Mouse (Mus musculus) macrophage (primary cell): ENCODE measurements around the gene Elane. TPM values are rescaled to one million over a fixed set of nuclear protein-coding genes. Genes with fewer than 3 reads are reported as not detected.

Source experiments
- H3K27ac ChIP-seq: fragments of 350-480 bp; formaldehyde crosslinking; 2 replicates; pipeline ENCODE4 v1.9.0; 2021
- H3K36me3 ChIP-seq: fragments of 350-480 bp; formaldehyde crosslinking; 2 replicates; pipeline ENCODE4 v1.9.0; 2021; ENCODE audit errors: inconsistent target
- H3K4me3 ChIP-seq: fragments of 350-480 bp; formaldehyde crosslinking; 2 replicates; pipeline ENCODE4 v1.9.0; 2021; ENCODE audit errors: inconsistent target
- H3K79me2 ChIP-seq: fragments of 350-480 bp; formaldehyde crosslinking; 2 replicates; pipeline ENCODE4 v1.9.0; 2021; ENCODE audit errors: inconsistent target
- WGBS: methylation state at CpG from one replicate; pipeline ENCODE4 v1.1.7; 2026; ENCODE audit warnings: inconsistent platforms; ENCODE audit not compliant: missing documents; 5-methylcytosine and 5-hydroxymethylcytosine counted together
- polyA plus RNA-seq: library from polyadenylated mRNA; stranded (reverse); fragments of 250-400 nt; gene quantifications from 3 replicates; pipeline ENCODE4 v1.2.4, GENCODE M21; 2018; ENCODE audit warnings: inconsistent platforms

The Elane gene
- polyA plus RNA-seq, 1 experiment from 2014 or later = 0.89 TPM

DNA sequence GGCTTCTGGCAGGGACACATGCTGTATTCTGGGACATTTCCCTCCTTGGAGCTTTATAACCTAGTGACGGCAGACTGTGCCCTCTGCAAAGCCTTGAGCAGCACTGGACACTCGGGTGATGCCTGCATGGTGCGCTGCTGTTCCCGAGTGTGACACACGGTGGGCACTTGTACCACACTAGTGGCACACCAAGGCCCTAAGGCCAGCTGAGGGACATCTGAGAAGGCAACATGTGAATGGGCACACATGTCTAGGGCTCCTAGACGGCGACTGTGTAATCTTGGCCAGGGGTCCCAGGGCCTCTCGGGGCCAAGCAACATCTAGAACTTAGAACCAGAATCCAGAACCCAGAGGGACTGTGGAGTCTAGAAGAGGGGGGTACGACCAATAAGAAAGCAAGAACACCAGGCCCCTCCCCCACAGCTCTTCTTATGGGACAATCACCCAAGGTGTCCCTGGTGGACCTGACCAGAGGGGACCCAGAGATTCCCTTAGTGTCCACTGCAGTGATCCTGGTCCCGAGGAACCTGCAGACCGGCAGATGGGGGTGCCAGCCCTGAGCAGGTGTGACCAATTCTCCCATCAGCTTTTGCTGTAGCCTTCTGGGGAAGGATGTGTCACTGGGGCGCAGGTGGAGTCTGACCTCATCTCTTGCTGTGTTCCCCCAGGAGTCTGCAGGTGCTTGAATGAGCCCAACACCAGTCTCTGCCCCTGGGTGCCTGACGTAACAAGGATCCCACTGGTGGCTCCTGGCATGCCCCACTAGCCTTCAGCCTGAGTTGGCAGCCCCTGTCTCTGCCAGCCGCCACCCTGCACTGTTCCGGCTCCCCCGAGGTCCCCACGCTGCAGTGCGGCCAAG is 44.1 kb downstream of the Elane start:
- 87% methylated on average over 18 of the region's 18 CpGs for WGBS
- H3K36me3 ChIP-seq = peaks cover 11% of the 10 kb centered on the region; the same call in 1 of the 2 replicates
- peaks cover 83% of the 10 kb centered on the region for H3K79me2 ChIP-seq
- H3K4me3 ChIP-seq = no peak overlapping the region
- H3K27ac ChIP-seq = no peak overlapping the region

- WGBS = 91% methylated on average over 16 of the region's 16 CpGs
- H3K4me3 ChIP-seq = no peak overlapping the region
- H3K79me2 ChIP-seq = peaks cover 89% of the 10 kb centered on the region
- peaks cover 11% of the 10 kb centered on the region; the same call in 1 of the 2 replicates for H3K36me3 ChIP-seq
- H3K27ac ChIP-seq = no peak overlapping the region
Measured at GRCm38 (mm10) chr10:79930826-79931186, 44.8 kb downstream of the Elane start.

DNA sequence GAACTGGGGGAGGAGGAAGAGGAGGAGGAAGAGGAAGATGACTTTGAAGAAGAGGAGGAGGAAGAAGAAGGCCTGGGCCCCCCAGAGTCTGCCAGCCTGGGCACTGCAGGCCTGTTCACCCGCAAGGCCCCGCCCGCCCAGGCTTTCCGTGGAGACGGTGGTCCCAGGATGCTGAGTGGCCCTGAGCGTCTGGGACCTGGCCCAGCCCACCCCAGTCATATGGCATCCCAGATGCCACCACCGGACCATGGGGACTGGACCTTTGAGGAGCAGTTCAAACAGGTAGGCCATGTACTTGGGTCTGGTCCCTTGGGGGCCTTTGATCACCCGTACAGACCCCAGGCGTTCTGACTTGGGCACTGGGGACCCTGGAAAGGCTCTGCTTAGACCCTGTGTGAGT is 45.8 kb downstream of the Elane start:
- 95% methylated on average over 8 of the region's 9 CpGs for WGBS
- Histone ChIP-seq H3K4me3 (no peak overlapping the region), H3K27ac (no peak overlapping the region), H3K36me3 (peaks cover 11% of the 10 kb centered on the region; the same call in 1 of the 2 replicates), H3K79me2 (peaks cover 99% of the 10 kb centered on the region)

DNA sequence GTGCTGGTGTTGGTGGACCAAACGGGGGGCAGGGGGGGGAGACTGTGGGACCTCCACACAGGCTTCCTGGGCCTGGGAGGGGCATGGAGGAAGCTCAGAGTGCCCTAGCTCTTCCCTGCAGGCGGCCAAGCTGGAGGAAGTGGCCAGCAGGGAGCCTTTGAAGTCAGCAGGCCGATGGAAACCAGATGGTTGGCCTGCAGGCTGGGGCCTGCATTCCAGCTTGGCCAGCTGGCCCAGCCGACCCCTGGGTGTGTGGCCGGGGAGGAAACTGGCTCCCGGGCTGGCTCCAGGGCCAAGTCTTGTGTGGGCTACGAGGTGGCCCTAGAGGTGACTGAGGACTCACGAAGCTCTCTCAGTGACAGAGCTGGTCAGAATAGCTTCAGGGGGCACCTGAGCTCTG is 46.7 kb downstream of the Elane start:
- Histone ChIP-seq H3K36me3 (peaks cover 11% of the 10 kb centered on the region; the same call in 1 of the 2 replicates), H3K79me2 (peaks cover 99% of the 10 kb centered on the region), H3K27ac (peak overlapping the region; percentile 46), H3K4me3 (no peak overlapping the region)
- 39% methylated on average over 8 of the region's 8 CpGs for WGBS

- Histone ChIP-seq H3K27ac (peak overlapping the region; percentile 46), H3K4me3 (no peak overlapping the region), H3K36me3 (peaks cover 11% of the 10 kb centered on the region; the same call in 1 of the 2 replicates), H3K79me2 (peaks cover 99% of the 10 kb centered on the region)
- 93% methylated on average over 9 of the region's 9 CpGs for WGBS
Measured at GRCm38 (mm10) chr10:79933145-79933679, 47.2 kb downstream of the Elane start.

GRCm38 (mm10) chr10:79933861-79934260 is 47.8 kb downstream of the Elane start:
- WGBS = 85% methylated on average over 6 of the region's 6 CpGs
- Histone ChIP-seq H3K79me2 (peaks cover 99% of the 10 kb centered on the region), H3K36me3 (peaks cover 11% of the 10 kb centered on the region; the same call in 1 of the 2 replicates), H3K27ac (peak overlapping the region; percentile 46), H3K4me3 (no peak overlapping the region)

GRCm38 (mm10) chr10:79934272-79934721 is 48.2 kb downstream of the Elane start:
- Histone ChIP-seq H3K36me3 (peaks cover 11% of the 10 kb centered on the region; the same call in 1 of the 2 replicates), H3K79me2 (peaks cover 99% of the 10 kb centered on the region), H3K27ac (peak overlapping the region; percentile 46), H3K4me3 (no peak overlapping the region)
- WGBS = 40% methylated on average over 13 of the region's 13 CpGs

- H3K36me3 ChIP-seq = peaks cover 11% of the 10 kb centered on the region; the same call in 1 of the 2 replicates
- H3K79me2 ChIP-seq = peaks cover 99% of the 10 kb centered on the region
- 98% methylated on average over 16 of the region's 16 CpGs for WGBS
- peak overlapping the region; percentile 46 for H3K27ac ChIP-seq
- H3K4me3 ChIP-seq = no peak overlapping the region
Measured at GRCm38 (mm10) chr10:79934794-79935569, 48.9 kb downstream of the Elane start.

GRCm38 (mm10) chr10:79936284-79936910 is 50.4 kb downstream of the Elane start:
- Histone ChIP-seq H3K4me3 (no peak overlapping the region), H3K36me3 (peaks cover 11% of the 10 kb centered on the region; the same call in 1 of the 2 replicates), H3K27ac (peak overlapping the region; percentile 47), H3K79me2 (peaks cover 99% of the 10 kb centered on the region)
- WGBS = 45% methylated on average over 10 of the region's 10 CpGs

DNA sequence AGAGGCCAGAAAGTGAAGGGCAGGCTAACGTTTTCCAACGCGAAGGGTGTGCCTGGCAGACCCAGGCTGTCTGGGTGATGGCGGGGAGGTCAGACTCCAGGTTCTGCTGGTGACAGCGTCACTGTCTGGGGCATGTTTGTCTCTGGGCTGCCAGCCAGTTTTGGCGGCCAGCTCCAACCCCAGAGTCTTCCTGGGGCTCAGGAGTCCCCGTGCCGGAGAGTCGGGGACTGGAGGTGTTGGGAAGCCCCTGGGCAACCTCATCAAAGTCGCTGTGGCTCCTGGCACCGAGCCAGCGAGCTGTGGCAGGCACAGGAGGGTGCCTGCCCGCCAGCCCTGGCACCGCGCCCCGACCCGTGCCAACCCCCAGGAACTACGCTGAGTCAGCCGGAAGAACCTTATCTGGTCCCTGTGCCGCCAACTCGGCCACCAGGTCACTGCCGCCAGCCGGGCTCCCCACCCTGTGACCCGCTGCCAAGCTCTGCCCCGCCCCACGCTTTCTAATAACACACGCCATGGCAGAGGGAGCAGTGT is 50.9 kb downstream of the Elane start:
- WGBS = 2% methylated on average over 27 of the region's 27 CpGs

More for the DNA sequence above, 50.9 kb downstream of the Elane start:
- Histone ChIP-seq H3K4me3 (no peak overlapping the region), H3K79me2 (peaks cover 99% of the 10 kb centered on the region), H3K27ac (peak overlapping the region; percentile 47), H3K36me3 (peaks cover 9% of the 10 kb centered on the region; the same call in 1 of the 2 replicates)

Other genes starting within 250 kb of the Elane start
- 0.15 to 0.53 TPM (median 0.38 TPM) in 3 replicates for gene Shc2, start 248.3 kb upstream of the Elane start, polyA plus RNA-seq
- not detected in 3 replicates for gene Odf3l2, start 240.5 kb upstream of the Elane start, polyA plus RNA-seq
- gene Madcam1, start 221.7 kb upstream of the Elane start, polyA plus RNA-seq = not detected in 3 replicates
- gene Tpgs1, start 216.9 kb upstream of the Elane start, polyA plus RNA-seq = 10.4 to 41.3 TPM (median 25.9 TPM) in 3 replicates
- 78.9 to 136 TPM (median 128 TPM) in 3 replicates for gene Cdc34, start 204.1 kb upstream of the Elane start, polyA plus RNA-seq
- gene Gzmm, start 197.2 kb upstream of the Elane start, polyA plus RNA-seq = 0.30 TPM in 1 of 3 replicates, not detected in the others
- gene Bsg, start 181.8 kb upstream of the Elane start, polyA plus RNA-seq = 331 to 456 TPM (median 356 TPM) in 3 replicates
- gene Hcn2, start 169.6 kb upstream of the Elane start, polyA plus RNA-seq = 0.30 to 1.6 TPM (median 0.40 TPM) in 3 replicates
- 11.4 to 13.9 TPM (median 11.7 TPM) in 3 replicates for gene Polrmt, start 139.7 kb upstream of the Elane start, polyA plus RNA-seq
- not detected in 3 replicates for gene Fgf22, start 131.2 kb upstream of the Elane start, polyA plus RNA-seq
- gene Rnf126, start 119.3 kb upstream of the Elane start, polyA plus RNA-seq = 20.1 to 34.6 TPM (median 21.2 TPM) in 3 replicates
- gene Fstl3, start 109.0 kb upstream of the Elane start, polyA plus RNA-seq = 0.12 to 0.67 TPM (median 0.47 TPM) in 3 replicates
- gene Prss57, start 95.3 kb upstream of the Elane start, polyA plus RNA-seq = not detected in 3 replicates
- gene Palm, start 92.7 kb upstream of the Elane start, polyA plus RNA-seq = 1.3 to 1.9 TPM (median 1.8 TPM) in 3 replicates
- gene Misp, start 65.3 kb upstream of the Elane start, polyA plus RNA-seq = 0.23 to 0.95 TPM (median 0.93 TPM) in 3 replicates
- 119 to 188 TPM (median 143 TPM) in 3 replicates for gene Ptbp1, start 31.8 kb upstream of the Elane start, polyA plus RNA-seq
- gene Prtn3, start 11.8 kb upstream of the Elane start, polyA plus RNA-seq = 0.96 to 1.6 TPM (median 1.2 TPM) in 3 replicates
- gene Plppr3, start 11.6 kb upstream of the Elane start, polyA plus RNA-seq = 0.64 to 2.5 TPM (median 1.0 TPM) in 3 replicates
- not detected in 3 replicates for gene Cfd, start 4.6 kb downstream of the Elane start, polyA plus RNA-seq
- 10.6 to 18.8 TPM (median 16.5 TPM) in 3 replicates for gene Med16, start 22.7 kb downstream of the Elane start, polyA plus RNA-seq
- gene Gm26602, start 24.6 kb downstream of the Elane start, polyA plus RNA-seq = 5.7 TPM in 1 of 3 replicates, not detected in the others
- gene Kiss1r, start 30.7 kb downstream of the Elane start, polyA plus RNA-seq = 0.27 to 0.89 TPM (median 0.30 TPM) in 3 replicates
- gene R3hdm4, start 35.0 kb downstream of the Elane start, polyA plus RNA-seq = 41.6 to 61.5 TPM (median 54.4 TPM) in 3 replicates
- gene Arid3a, start 40.8 kb downstream of the Elane start, polyA plus RNA-seq = 13.8 to 37.4 TPM (median 29.1 TPM) in 3 replicates
- 11.4 to 31.4 TPM (median 18.8 TPM) in 3 replicates for gene Wdr18, start 73.9 kb downstream of the Elane start, polyA plus RNA-seq
- gene Grin3b, start 84.5 kb downstream of the Elane start, polyA plus RNA-seq = not detected in 3 replicates
- gene Tmem259, start 98.1 kb downstream of the Elane start, polyA plus RNA-seq = 37.3 to 67.6 TPM (median 52.3 TPM) in 3 replicates
- gene Cnn2, start 102.3 kb downstream of the Elane start, polyA plus RNA-seq = 4.0 to 9.8 TPM (median 4.7 TPM) in 3 replicates
- gene Abca7, start 110.2 kb downstream of the Elane start, polyA plus RNA-seq = 3.3 to 10.6 TPM (median 4.0 TPM) in 3 replicates
- gene Arhgap45, start 130.4 kb downstream of the Elane start, polyA plus RNA-seq = 56.2 to 124 TPM (median 74.2 TPM) in 3 replicates
- gene Polr2e, start 153.5 kb downstream of the Elane start, polyA plus RNA-seq = 51.6 to 65.8 TPM (median 54.3 TPM) in 3 replicates
- gene Gpx4, start 160.9 kb downstream of the Elane start, polyA plus RNA-seq = 427 to 512 TPM (median 481 TPM) in 3 replicates
- gene Sbno2, start 219.3 kb downstream of the Elane start, polyA plus RNA-seq = 23.7 to 43.6 TPM (median 42.5 TPM) in 3 replicates
- gene Stk11, start 229.6 kb downstream of the Elane start, polyA plus RNA-seq = 72.6 to 106 TPM (median 79.6 TPM) in 3 replicates